Mouse (Mus musculus): ENCODE results near the gene Ccndbp1.

- TF ChIP-seq CTCF (conservative IDR thresholded peaks at IDR 0.05 in 1 of 2, IDR thresholded peaks at IDR 0.05 in 1 of 2; ENCODE audit: low read depth in 2 of 2, low read length in 2 of 2) (no peak), MYC (IDR thresholded peaks at IDR 0.05; ENCODE audit: low read depth, low read length) (no peak), HCFC1 (IDR thresholded peaks at IDR 0.05; ENCODE audit: low read depth, low read length) (no peak), TBP (conservative IDR thresholded peaks at IDR 0.05; ENCODE audit: low read depth, low read length) (no peak), POLR2A (IDR thresholded peaks at IDR 0.05; ENCODE audit: low read depth, low read length) (no peak), MAFK (IDR thresholded peaks at IDR 0.05; ENCODE audit: insufficient replicate concordance, low read length) (no peak), SIN3A (IDR thresholded peaks at IDR 0.05; ENCODE audit: low read length) (no peak), ETS1 (conservative IDR thresholded peaks at IDR 0.05; ENCODE audit: low read depth, low read length) (no peak), NRF1 (IDR thresholded peaks at IDR 0.05; ENCODE audit: low read depth, low read length) (no peak)
Observed at GRCm38 (mm10) chr2:121016226-121016625, 8.0 kb downstream of the Ccndbp1 start.

All from CH12.LX (cell line).